Mouse (Mus musculus): ENCODE measurements around the gene Gabrd. TPM values are rescaled to one million over a fixed set of nuclear protein-coding genes. Genes with fewer than 3 reads are reported as not detected.

The Gabrd gene
- polyA plus RNA-seq, 1 experiment from 2014 or later, result not detected

DNA sequence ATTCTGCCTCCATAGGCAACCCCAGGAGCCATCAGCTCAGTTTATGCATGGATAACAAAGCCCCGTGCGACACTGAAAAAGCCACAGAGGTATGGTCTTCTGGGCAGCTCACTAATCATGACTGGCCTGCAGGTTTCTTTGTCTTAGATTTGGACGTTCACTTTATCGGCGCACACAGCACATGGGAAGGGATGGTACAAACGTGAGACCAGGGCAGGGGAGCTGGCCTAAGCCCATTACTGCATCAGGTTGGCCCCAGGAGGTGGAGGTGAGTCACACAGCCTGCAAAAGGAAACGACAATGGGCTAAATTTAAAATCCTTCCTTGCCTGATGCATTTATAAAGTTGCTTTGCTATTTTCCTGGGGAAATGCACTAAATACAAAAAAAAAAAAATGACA lies 3.2 kb upstream of the Gabrd start:
- peaks cover 5% of the 10 kb centered on the region; the same call in 1 of the 2 replicates for H3K27me3 ChIP-seq (ENCODE audit: control insufficient read depth, insufficient read depth, low read length)
- H3K36me3 ChIP-seq (ENCODE audit: control insufficient read depth, insufficient read depth, low read length), result no peaks in the 10 kb centered on the region
- no peak for ATAC-seq (ENCODE audit: insufficient number of reproducible peaks, insufficient read depth, low FRiP score, low read depth)
- 70% methylated on average over 7 of the region's 7 CpGs for WGBS
- no peak overlapping the region for H3K9ac ChIP-seq (replicated peaks; ENCODE audit: low read depth, low read length)
- H3K9me3 ChIP-seq (ENCODE audit: control insufficient read depth, low read depth, low read length), result no peaks in the 10 kb centered on the region
- H3K27ac ChIP-seq (ENCODE audit: low read length), result no peak overlapping the region
- H3K4me3 ChIP-seq (ENCODE audit: low read depth, low read length), result no peak overlapping the region
- no peak overlapping the region for H3K4me2 ChIP-seq (replicated peaks; ENCODE audit: low read depth, low read length)
- no peaks in the 10 kb centered on the region for H3K4me1 ChIP-seq (ENCODE audit: control insufficient read depth, insufficient read depth, low read length)

DNA sequence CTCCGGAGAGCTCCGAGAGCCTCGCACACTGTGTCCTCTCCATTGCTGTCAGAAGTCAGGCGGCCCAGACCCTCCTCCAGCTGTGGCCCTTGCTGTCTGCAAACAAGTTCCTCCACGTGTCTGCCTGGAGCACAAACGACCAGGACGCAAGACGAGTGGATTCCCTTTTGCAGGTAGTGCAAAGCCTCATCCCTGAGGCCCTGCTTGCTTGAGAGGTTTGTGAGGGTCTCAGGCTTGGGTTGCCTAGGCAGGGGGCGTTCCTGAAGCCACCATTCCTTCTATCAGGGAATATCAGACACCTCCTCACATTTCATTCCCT lies 269 bp upstream of the Gabrd start:
- H3K36me3 ChIP-seq (ENCODE audit: control insufficient read depth, insufficient read depth, low read length), result no peaks in the 10 kb centered on the region
- H3K27ac ChIP-seq (ENCODE audit: low read length), result no peak overlapping the region
- peak overlapping the region; percentile 27 for H3K4me3 ChIP-seq (ENCODE audit: low read depth, low read length)
- peak overlapping the region; percentile 80 for H3K4me2 ChIP-seq (replicated peaks; ENCODE audit: low read depth, low read length)
- no peak for ATAC-seq (ENCODE audit: insufficient number of reproducible peaks, insufficient read depth, low FRiP score, low read depth)
- H3K4me1 ChIP-seq (ENCODE audit: control insufficient read depth, insufficient read depth, low read length), result no peaks in the 10 kb centered on the region
- H3K9ac ChIP-seq (replicated peaks; ENCODE audit: low read depth, low read length), result no peak overlapping the region
- WGBS, result 2% methylated on average over 9 of the region's 9 CpGs
- H3K27me3 ChIP-seq (ENCODE audit: control insufficient read depth, insufficient read depth, low read length), result peaks cover 5% of the 10 kb centered on the region; the same call in 1 of the 2 replicates
- H3K9me3 ChIP-seq (ENCODE audit: control insufficient read depth, low read depth, low read length), result no peaks in the 10 kb centered on the region

DNA sequence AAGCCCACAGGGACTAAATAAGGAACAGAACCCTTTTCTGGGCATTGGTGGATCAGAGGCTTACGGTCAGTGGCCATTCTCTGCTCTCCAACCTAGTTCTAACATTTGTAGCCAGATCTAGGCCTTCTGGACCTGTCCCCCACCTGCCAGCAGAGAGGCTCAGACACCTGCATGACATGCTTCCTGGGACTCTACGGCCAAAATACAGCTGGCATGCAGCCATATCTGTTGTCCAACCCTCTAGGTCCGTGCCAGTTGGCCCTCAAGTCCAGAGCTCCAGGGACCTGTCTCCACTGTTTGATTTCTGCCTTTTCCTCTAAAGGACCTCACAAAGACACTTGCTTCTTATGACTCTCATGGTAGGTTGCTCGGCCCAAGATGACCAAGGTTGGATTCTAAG lies 1.2 kb downstream of the Gabrd start:
- no peak overlapping the region for H3K27ac ChIP-seq (ENCODE audit: low read length)
- H3K4me1 ChIP-seq (ENCODE audit: control insufficient read depth, insufficient read depth, low read length), result no peaks in the 10 kb centered on the region
- no peak overlapping the region for H3K9ac ChIP-seq (replicated peaks; ENCODE audit: low read depth, low read length)
- no peak overlapping the region for H3K4me3 ChIP-seq (ENCODE audit: low read depth, low read length)
- WGBS, result 85% methylated on average over 4 of the region's 4 CpGs
- H3K36me3 ChIP-seq (ENCODE audit: control insufficient read depth, insufficient read depth, low read length), result no peaks in the 10 kb centered on the region
- H3K4me2 ChIP-seq (replicated peaks; ENCODE audit: low read depth, low read length), result no peak overlapping the region
- no peak for ATAC-seq (ENCODE audit: insufficient number of reproducible peaks, insufficient read depth, low FRiP score, low read depth)
- H3K9me3 ChIP-seq (ENCODE audit: control insufficient read depth, low read depth, low read length), result no peaks in the 10 kb centered on the region
- H3K27me3 ChIP-seq (ENCODE audit: control insufficient read depth, insufficient read depth, low read length), result peaks cover 5% of the 10 kb centered on the region; the same call in 1 of the 2 replicates

DNA sequence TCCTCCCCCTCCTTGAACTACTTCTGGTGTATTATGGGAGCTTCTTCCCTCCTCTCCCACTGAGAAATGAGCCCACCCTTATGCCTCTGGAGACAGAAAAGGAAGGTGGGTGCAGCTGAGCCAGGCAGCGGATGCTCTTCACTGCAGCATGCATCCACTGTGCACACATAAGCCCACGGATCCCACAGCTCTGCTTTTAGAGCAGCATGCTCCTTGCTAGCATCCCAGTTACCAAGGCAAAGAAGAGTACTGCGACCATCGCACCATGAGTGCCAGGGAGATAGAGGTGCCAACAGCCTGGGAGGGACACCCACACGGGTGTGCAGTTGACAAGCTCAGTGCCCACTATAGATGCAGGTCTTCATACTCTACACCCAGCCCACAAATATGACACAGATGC lies 2.4 kb downstream of the Gabrd start:
- Histone ChIP-seq H3K4me2 (replicated peaks; ENCODE audit: low read depth, low read length) (no peak overlapping the region), H3K4me1 (ENCODE audit: control insufficient read depth, insufficient read depth, low read length) (no peaks in the 10 kb centered on the region), H3K9ac (replicated peaks; ENCODE audit: low read depth, low read length) (no peak overlapping the region), H3K4me3 (ENCODE audit: low read depth, low read length) (no peak overlapping the region), H3K27ac (ENCODE audit: low read length) (no peak overlapping the region), H3K36me3 (ENCODE audit: control insufficient read depth, insufficient read depth, low read length) (no peaks in the 10 kb centered on the region), H3K9me3 (ENCODE audit: control insufficient read depth, low read depth, low read length) (no peaks in the 10 kb centered on the region), H3K27me3 (ENCODE audit: control insufficient read depth, insufficient read depth, low read length) (peaks cover 5% of the 10 kb centered on the region; the same call in 1 of the 2 replicates)
- 87% methylated on average over 5 of the region's 5 CpGs for WGBS
- ATAC-seq (ENCODE audit: insufficient number of reproducible peaks, insufficient read depth, low FRiP score, low read depth), result no peak

DNA sequence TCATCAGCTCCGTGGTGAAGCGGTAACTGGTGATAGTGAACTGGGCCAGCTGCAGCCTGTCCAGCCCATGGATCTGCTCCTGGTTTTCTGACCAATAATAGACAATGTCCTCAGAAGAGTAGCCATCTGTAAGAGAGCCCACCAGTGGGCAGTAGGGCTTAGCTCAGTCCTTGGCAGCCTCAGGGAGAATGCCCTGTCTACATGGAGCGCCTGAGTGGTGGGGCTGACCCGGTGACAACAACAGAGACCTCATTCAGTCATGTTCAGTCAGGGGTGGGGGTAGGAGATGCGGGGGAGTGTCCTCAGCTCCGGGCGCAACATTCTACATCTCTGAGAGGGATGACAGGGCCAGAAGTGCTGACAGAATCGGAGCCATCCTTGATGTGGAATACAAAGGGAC lies 10.7 kb downstream of the Gabrd start:
- Histone ChIP-seq H3K36me3 (ENCODE audit: control insufficient read depth, insufficient read depth, low read length) (no peaks in the 10 kb centered on the region), H3K4me3 (ENCODE audit: low read depth, low read length) (no peak overlapping the region), H3K9ac (replicated peaks; ENCODE audit: low read depth, low read length) (no peak overlapping the region), H3K4me1 (ENCODE audit: control insufficient read depth, insufficient read depth, low read length) (no peaks in the 10 kb centered on the region), H3K27me3 (ENCODE audit: control insufficient read depth, insufficient read depth, low read length) (no peaks in the 10 kb centered on the region), H3K4me2 (replicated peaks; ENCODE audit: low read depth, low read length) (no peak overlapping the region), H3K27ac (ENCODE audit: low read length) (no peak overlapping the region), H3K9me3 (ENCODE audit: control insufficient read depth, low read depth, low read length) (no peaks in the 10 kb centered on the region)
- WGBS, result 70% methylated on average over 8 of the region's 8 CpGs
- ATAC-seq (ENCODE audit: insufficient number of reproducible peaks, insufficient read depth, low FRiP score, low read depth), result no peak

DNA sequence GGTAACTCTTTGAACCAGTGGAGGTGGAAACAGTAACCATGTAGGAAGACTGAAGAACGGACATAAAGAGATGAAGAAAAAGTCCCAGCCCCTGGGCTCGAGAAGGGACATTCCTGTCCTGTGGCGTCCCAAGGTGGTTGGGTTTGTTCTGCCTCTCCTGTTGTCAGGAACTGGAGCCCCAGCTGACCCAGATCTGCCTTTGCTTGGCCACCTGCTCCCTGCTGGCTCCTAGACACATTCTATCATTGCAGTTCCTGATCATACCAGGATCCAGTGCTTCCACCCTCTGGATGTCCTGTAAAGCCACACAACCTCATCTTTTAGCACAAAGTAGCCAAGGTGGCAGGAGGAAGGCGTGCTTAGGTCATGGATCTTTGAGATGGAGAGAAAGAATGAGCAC lies 14.6 kb downstream of the Gabrd start:
- ATAC-seq (ENCODE audit: insufficient number of reproducible peaks, insufficient read depth, low FRiP score, low read depth), result no peak
- WGBS, result 76% methylated on average over 4 of the region's 4 CpGs
- Histone ChIP-seq H3K9ac (replicated peaks; ENCODE audit: low read depth, low read length) (no peak overlapping the region), H3K4me2 (replicated peaks; ENCODE audit: low read depth, low read length) (no peak overlapping the region), H3K4me3 (ENCODE audit: low read depth, low read length) (no peak overlapping the region), H3K9me3 (ENCODE audit: control insufficient read depth, low read depth, low read length) (no peaks in the 10 kb centered on the region), H3K4me1 (ENCODE audit: control insufficient read depth, insufficient read depth, low read length) (no peaks in the 10 kb centered on the region), H3K36me3 (ENCODE audit: control insufficient read depth, insufficient read depth, low read length) (no peaks in the 10 kb centered on the region), H3K27ac (ENCODE audit: low read length) (no peak overlapping the region), H3K27me3 (ENCODE audit: control insufficient read depth, insufficient read depth, low read length) (no peaks in the 10 kb centered on the region)

DNA sequence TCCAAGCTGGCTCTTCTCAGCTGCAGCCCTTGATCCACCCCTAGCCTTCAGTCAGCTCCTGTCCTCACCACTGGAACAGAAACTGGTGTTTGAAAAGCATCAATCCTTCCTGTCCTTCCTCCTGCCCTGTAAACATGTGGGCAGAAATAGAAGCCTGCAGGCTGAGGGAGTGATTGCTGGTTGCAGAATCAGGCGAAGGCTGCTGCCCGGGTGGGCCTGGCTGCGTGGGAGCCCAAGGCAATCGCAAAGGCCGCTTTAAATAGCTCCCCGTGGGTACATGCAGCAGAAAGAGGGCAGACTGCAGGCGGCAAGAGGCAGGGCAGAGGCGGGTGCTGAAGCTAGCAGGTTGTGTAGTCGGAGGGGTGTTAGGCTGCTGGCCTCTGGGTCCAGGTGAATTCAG lies 15.2 kb downstream of the Gabrd start:
- no peaks in the 10 kb centered on the region for H3K9me3 ChIP-seq (ENCODE audit: control insufficient read depth, low read depth, low read length)
- no peak overlapping the region for H3K9ac ChIP-seq (replicated peaks; ENCODE audit: low read depth, low read length)
- no peak overlapping the region for H3K4me2 ChIP-seq (replicated peaks; ENCODE audit: low read depth, low read length)
- no peak overlapping the region for H3K27ac ChIP-seq (ENCODE audit: low read length)
- ATAC-seq (ENCODE audit: insufficient number of reproducible peaks, insufficient read depth, low FRiP score, low read depth), result no peak
- H3K4me1 ChIP-seq (ENCODE audit: control insufficient read depth, insufficient read depth, low read length), result no peaks in the 10 kb centered on the region
- H3K27me3 ChIP-seq (ENCODE audit: control insufficient read depth, insufficient read depth, low read length), result no peaks in the 10 kb centered on the region
- no peaks in the 10 kb centered on the region for H3K36me3 ChIP-seq (ENCODE audit: control insufficient read depth, insufficient read depth, low read length)
- WGBS, result 26% methylated on average over 9 of the region's 9 CpGs
- H3K4me3 ChIP-seq (ENCODE audit: low read depth, low read length), result no peak overlapping the region

DNA sequence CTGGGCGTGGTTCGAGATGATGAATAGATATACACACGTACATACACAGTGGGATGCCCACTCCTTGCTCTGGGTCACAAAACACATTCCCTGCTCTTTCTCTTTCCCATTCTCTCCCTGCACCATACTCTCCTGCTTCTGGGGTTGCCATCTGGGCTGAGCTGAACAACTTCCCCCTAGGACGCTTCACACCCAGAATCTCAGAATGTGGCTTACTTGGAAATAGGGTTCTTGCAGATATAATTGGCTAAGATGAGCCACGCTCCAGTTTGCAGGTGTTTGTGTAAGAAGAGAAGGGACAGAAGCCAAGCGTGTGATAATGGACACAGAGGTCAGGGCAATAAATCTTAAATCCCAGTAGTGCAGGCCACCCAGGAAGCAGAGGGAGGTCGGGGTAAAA lies 15.9 kb downstream of the Gabrd start:
- WGBS, result 25% methylated on average over 7 of the region's 7 CpGs
- Histone ChIP-seq H3K4me1 (ENCODE audit: control insufficient read depth, insufficient read depth, low read length) (no peaks in the 10 kb centered on the region), H3K27ac (ENCODE audit: low read length) (no peak overlapping the region), H3K4me2 (replicated peaks; ENCODE audit: low read depth, low read length) (no peak overlapping the region), H3K9ac (replicated peaks; ENCODE audit: low read depth, low read length) (no peak overlapping the region), H3K4me3 (ENCODE audit: low read depth, low read length) (no peak overlapping the region), H3K27me3 (ENCODE audit: control insufficient read depth, insufficient read depth, low read length) (no peaks in the 10 kb centered on the region), H3K9me3 (ENCODE audit: control insufficient read depth, low read depth, low read length) (no peaks in the 10 kb centered on the region), H3K36me3 (ENCODE audit: control insufficient read depth, insufficient read depth, low read length) (no peaks in the 10 kb centered on the region)
- ATAC-seq (ENCODE audit: insufficient number of reproducible peaks, insufficient read depth, low FRiP score, low read depth), result no peak

DNA sequence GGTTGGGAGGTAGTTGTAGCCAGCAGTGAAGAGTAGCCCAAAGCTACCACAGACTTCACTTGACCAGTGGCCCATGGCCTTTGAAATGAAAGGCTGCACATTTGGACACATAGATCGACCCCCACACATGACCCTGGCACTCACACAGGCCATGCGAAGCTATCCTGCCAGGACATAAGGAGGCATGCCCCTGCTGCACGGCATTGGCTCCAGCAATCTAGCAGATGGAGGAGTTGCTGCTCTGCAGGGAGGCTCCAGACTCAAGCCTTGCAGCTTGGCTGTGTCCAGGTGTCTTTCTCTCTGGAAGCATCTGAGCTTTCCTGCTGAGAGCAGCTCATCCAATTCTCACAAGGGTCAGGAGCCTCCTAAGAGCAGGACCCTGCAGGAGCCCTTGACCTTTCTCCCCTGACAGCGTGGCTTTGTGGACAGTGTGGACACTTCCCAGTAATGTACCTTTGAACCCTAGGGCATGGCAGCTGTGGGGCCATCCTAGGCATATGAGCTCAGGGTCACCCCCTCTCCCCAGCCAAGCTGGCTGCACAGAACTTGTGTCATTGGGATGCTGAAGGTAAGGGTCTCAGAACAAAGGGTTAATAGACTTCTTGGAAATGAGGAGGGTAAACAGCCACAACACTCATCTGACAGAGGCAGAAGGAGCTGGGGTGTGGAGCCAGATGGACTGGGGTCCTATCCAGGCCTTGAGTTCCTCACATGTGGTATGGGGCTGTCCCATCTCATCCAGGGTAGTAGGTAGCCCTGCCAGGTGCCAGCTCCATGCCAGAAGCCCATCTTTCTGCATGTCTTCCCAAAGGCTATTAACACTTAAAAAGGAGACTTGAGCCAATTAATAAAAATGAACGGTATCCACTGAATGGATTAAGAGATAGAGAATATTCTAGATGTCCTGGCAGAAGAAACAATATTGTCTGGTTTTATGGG lies 25.8 kb downstream of the Gabrd start:
- no peak overlapping the region for H3K4me3 ChIP-seq (ENCODE audit: low read depth, low read length)
- 0 out of 2 replicates have a peak, but pooled peaks cover under 1% of the 10 kb centered on the region for H3K4me1 ChIP-seq (ENCODE audit: control insufficient read depth, insufficient read depth, low read length)
- ATAC-seq (ENCODE audit: insufficient number of reproducible peaks, insufficient read depth, low FRiP score, low read depth), result no peak
- no peak overlapping the region for H3K27ac ChIP-seq (ENCODE audit: low read length)
- no peak overlapping the region for H3K9ac ChIP-seq (replicated peaks; ENCODE audit: low read depth, low read length)
- no peak overlapping the region for H3K4me2 ChIP-seq (replicated peaks; ENCODE audit: low read depth, low read length)
- no peaks in the 10 kb centered on the region for H3K27me3 ChIP-seq (ENCODE audit: control insufficient read depth, insufficient read depth, low read length)
- H3K36me3 ChIP-seq (ENCODE audit: control insufficient read depth, insufficient read depth, low read length), result no peaks in the 10 kb centered on the region
- H3K9me3 ChIP-seq (ENCODE audit: control insufficient read depth, low read depth, low read length), result no peaks in the 10 kb centered on the region
- 77% methylated on average over 5 of the region's 5 CpGs for WGBS
